Mouse (Mus musculus) gastrocnemius, postnatal 36 days (tissue): ENCODE measurements at regions not wholly inside any gene's neighbourhood (a gene's known extent, or its start where the extent isn't known, plus 50 kb on each side); places are given as distances from the start of the nearest gene placed in this dataset.

Experiments used
- DNase-seq, 2 experiments: peaks; one replicate each; pipeline ENCODE4 v3.0.0; 2022
- intact Hi-C: fragments of 180-260 bp; cut with DNase I; formaldehyde crosslinking; loops from one replicate; pipeline ENCODE4 v1.15.1; 2025

DNA sequence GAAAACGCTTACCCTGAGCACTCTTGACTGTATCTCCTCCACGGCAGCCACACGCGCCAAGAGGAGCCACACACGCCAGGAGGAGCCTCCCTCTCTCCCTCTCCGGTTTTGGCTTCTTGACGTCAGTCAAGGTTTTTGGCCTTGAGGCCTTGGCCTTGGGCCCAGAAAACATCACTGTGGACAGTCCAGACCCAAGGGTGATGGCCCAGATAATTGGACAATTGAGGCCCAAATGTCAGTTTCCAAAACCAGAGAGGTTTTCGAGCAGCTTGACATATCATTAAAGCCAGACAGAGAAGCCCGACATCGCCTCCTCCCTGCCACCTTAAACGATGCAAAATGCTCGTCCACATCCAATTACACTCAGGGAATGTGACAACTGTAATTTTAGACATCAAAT, 65.4 kb upstream of the Aldh1a3 start:
- intact Hi-C loops = no loop called here
- DNase-seq = no peak

GRCm38 (mm10) chr7:66491501-66491900, 64.2 kb upstream of the Aldh1a3 start:
- intact Hi-C loops = no loop called here
- DNase-seq = no peak

GRCm38 (mm10) chr7:66490073-66490472, 62.8 kb upstream of the Aldh1a3 start:
- intact Hi-C loops = no loop called here
- DNase-seq = no peak

DNA sequence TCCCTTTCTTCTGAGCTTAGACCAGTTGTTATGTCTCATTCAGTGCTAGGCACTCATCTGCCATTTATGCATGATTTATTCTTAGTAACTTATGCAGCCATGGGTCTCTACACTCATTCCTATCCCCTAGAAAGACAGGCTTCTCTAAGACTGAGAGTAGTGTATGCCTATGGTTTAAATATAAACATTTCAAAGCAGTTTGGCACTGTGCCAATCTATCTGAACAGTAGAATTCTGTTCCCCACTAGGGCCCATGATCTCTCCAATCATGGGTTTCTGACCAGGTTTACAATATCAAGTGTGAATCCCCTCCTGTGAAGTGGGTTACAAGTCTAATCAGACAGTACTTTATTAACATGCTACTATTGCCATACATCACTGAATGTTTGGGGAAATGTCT, 60.4 kb upstream of the Aldh1a3 start:
- DNase-seq = no peak
- intact Hi-C loops = no loop called here

GRCm38 (mm10) chr7:66480446-66480845, 53.1 kb upstream of the Aldh1a3 start:
- intact Hi-C loops = no loop called here
- no peak for DNase-seq

- intact Hi-C loops = no loop called here
- no peak for DNase-seq
These were observed 52.0 kb upstream of the Aldh1a3 start for GRCm38 (mm10) chr7:66479321-66479720.

DNA sequence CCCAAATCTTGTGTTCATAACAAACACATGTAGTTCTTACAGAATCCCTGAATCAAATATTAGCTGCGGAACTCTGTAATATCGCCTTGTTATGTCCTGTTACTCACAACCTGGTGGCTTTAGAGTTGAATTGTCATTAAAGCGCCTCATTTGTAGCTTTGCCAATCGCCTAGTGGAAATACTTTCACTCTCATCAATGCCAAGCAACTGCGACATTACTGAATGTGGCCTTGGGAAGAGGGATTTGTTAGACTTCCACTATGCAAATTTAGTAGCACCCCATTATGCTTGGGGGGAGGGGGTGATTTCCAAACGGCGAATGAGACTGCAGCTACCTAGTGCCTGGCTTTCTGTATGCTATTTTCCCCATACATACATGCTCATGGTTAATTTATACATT, 50.8 kb upstream of the Aldh1a3 start:
- intact Hi-C loops = no loop called here
- no peak for DNase-seq

GRCm38 (mm10) chr7:66477475-66477874, 50.2 kb upstream of the Aldh1a3 start:
- no peak for DNase-seq
- intact Hi-C loops = no loop called here
